Mouse (Mus musculus) testis, adult 2 months (tissue): Measurements from ENCODE around the gene Ssh1.

Source experiments
- CTCF ChIP-seq: fragments of 200-500 bp; IDR thresholded peaks from 2 replicates; pipeline ENCODE4 v1.5.1; 2012; ENCODE audit warnings: low read depth, mild to moderate bottlenecking, inconsistent platforms, low read length, moderate library complexity; ENCODE audit not compliant: control insufficient read depth, insufficient read depth, insufficient replicate concordance
- POLR2A ChIP-seq: fragments of 200-500 bp; IDR thresholded peaks from 2 replicates; pipeline ENCODE4 v1.6.1; 2012; ENCODE audit warnings: low read depth, mild to moderate bottlenecking, inconsistent platforms, low read length, moderate library complexity; ENCODE audit not compliant: control insufficient read depth

GRCm38 (mm10) chr5:113950133-113950532 lies 43.6 kb downstream of the Ssh1 start:
- TF ChIP-seq CTCF (no peak), POLR2A (no peak)
